ENCODE assay signal across 18 mouse cellular contexts in the genomic region with DNA sequence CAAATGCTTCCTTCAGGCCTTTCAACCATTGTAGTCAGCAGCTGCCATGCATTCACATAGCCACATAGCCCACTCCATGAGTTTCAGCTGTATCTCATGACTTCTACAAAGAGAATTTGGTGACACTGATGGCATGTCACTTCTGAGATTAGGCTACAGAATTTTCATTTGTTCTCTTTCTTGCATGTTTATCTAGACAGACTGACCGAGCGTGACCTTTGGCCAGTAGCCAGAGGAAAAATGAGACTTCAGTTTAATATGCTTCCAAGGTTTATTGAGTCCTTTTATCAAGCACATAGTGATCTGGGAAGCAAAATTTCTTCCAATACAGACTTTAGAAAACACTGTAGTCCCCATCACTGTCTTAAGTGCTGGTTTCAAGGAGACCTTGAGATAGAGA. TPM values are rescaled to one million over a fixed set of nuclear protein-coding genes. Genes with fewer than 3 reads are reported as not detected.
DNase-seq lines count a peak whose midpoint lies in the region; ATAC-seq and TF ChIP-seq lines count a peak whose summit lies in the region.
"Had no signal": no experiment of that assay in that cellular context is flagged by ENCODE, and none has a peak within 500 bp of the region (broad histone marks: within the 10 kb centered on the region; RNA-seq: fewer than 3 reads in every experiment).

No protein-coding gene starts in this region.

- DNase-seq in adrenal gland, postnatal 14 days = peak; percentile 8
- DNase-seq in adrenal gland, adult 18-20 months (ENCODE audit: low spot score in 2 of 2) = no peak
- DNase-seq in lung, postnatal 14 days = peak; percentile 3
- no peak for DNase-seq in lung, adult 2 months
- peak; percentile 41 for DNase-seq in testis, postnatal 10 days (ENCODE audit: low spot score)
- no peak for DNase-seq in midbrain, postnatal 0 days (ENCODE audit: low spot score)
- DNase-seq: cerebellum, adult 11 months; cerebellum, adult 8-10 months; cerebellum, postnatal 14 days; embryo, embryonic 11 days; gastrocnemius, postnatal 36 days; heart, adult 11 months; heart, postnatal 36 days had no signal

- no peaks in the 10 kb centered on the region for H3K4me1 ChIP-seq in lung, adult 2 months (ENCODE audit: control insufficient read depth, insufficient read depth, low read length)
- H3K4me1 ChIP-seq in midbrain, postnatal 0 days (ENCODE audit: insufficient read depth, low read length) = no peaks in the 10 kb centered on the region
- H3K4me1 ChIP-seq: embryonic facial prominence, embryonic 12.5 days; forebrain, embryonic 15.5 days; heart, embryonic 13.5 days; hindbrain, embryonic 15.5 days had no signal

- ATAC-seq in midbrain, postnatal 0 days (ENCODE audit: low FRiP score) = no peak
- ATAC-seq: forebrain, embryonic 15.5 days had no signal

- no peak overlapping the region for H3K27ac ChIP-seq in midbrain, postnatal 0 days (ENCODE audit: low read depth, low read length)
- H3K27ac ChIP-seq: embryonic facial prominence, embryonic 12.5 days; forebrain, embryonic 15.5 days; heart, embryonic 13.5 days; hindbrain, embryonic 15.5 days had no signal

- H3K27me3 ChIP-seq in midbrain, postnatal 0 days (ENCODE audit: insufficient read depth, low read length) = no peaks in the 10 kb centered on the region
- H3K27me3 ChIP-seq: embryonic facial prominence, embryonic 12.5 days; forebrain, embryonic 15.5 days; heart, embryonic 13.5 days; hindbrain, embryonic 15.5 days had no signal

- H3K9ac ChIP-seq in midbrain, postnatal 0 days (replicated peaks; ENCODE audit: low read length, poor library complexity, severe bottlenecking) = no peak overlapping the region
- H3K9ac ChIP-seq: embryonic facial prominence, embryonic 12.5 days; forebrain, embryonic 15.5 days; heart, embryonic 13.5 days; hindbrain, embryonic 15.5 days had no signal

- TF ChIP-seq POLR2A in lung, adult 2 months (IDR thresholded peaks at IDR 0.05; ENCODE audit: borderline replicate concordance, extremely low read depth, low read depth, low read length) = no peak

- no peak for TF ChIP-seq CTCF in lung, adult 2 months (IDR thresholded peaks at IDR 0.05; ENCODE audit: insufficient read depth, low read length)
- TF ChIP-seq CTCF in midbrain, postnatal 0 days (IDR thresholded peaks at IDR 0.05) = no peak

- H3K4me3 ChIP-seq in lung, adult 2 months (replicated peaks; ENCODE audit: extremely low read depth, low read depth, low read length) = no peak overlapping the region
- H3K4me3 ChIP-seq in midbrain, postnatal 0 days (ENCODE audit: low read depth, low read length) = no peak overlapping the region
- H3K4me3 ChIP-seq: embryonic facial prominence, embryonic 12.5 days; forebrain, embryonic 15.5 days; heart, embryonic 13.5 days; hindbrain, embryonic 15.5 days had no signal

- H3K36me3 ChIP-seq in midbrain, postnatal 0 days (ENCODE audit: insufficient read depth, low read length) = no peaks in the 10 kb centered on the region
- H3K36me3 ChIP-seq: embryonic facial prominence, embryonic 12.5 days; forebrain, embryonic 15.5 days; G1E; heart, embryonic 13.5 days; hindbrain, embryonic 15.5 days had no signal

- no peak overlapping the region for H3K4me2 ChIP-seq in midbrain, postnatal 0 days (ENCODE audit: low read depth, low read length, poor library complexity, severe bottlenecking)
- H3K4me2 ChIP-seq: embryonic facial prominence, embryonic 12.5 days; forebrain, embryonic 15.5 days; heart, embryonic 13.5 days; hindbrain, embryonic 15.5 days had no signal

- no peaks in the 10 kb centered on the region for H3K9me3 ChIP-seq in midbrain, postnatal 0 days (ENCODE audit: low read length)
- H3K9me3 ChIP-seq: embryonic facial prominence, embryonic 12.5 days; forebrain, embryonic 15.5 days; G1E; heart, embryonic 13.5 days; hindbrain, embryonic 15.5 days had no signal

- 63% methylated on average over 2 of the region's 2 CpGs for WGBS in lung, adult 2 months
- 90% methylated on average over 2 of the region's 2 CpGs for WGBS in midbrain, postnatal 0 days

RNA-seq across cellular contexts. Expression of gene Rragb, which starts 42.4 kb away (rescaled TPM):
- total RNA-seq in adrenal gland, postnatal 14 days (2021) = 9.0 and 9.5 TPM in 2 replicates
- 10 to 100 TPM; 10.0 to 10.7 TPM for total RNA-seq in adrenal gland, adult 18-20 months (2021)
- 2.4 and 3.5 TPM in 2 replicates for polyA plus RNA-seq in lung, adult 2 months (2012; rRNA removed)
- 76.0 and 78.9 TPM in 2 replicates for total RNA-seq in midbrain, postnatal 0 days (2014; rRNA removed)
- 10.8 and 13.9 TPM in 2 replicates for polyA plus RNA-seq in midbrain, postnatal 0 days (2015; fragmentation: Nextera tagmentation; extraction: Ambion mirVana)
- polyA plus RNA-seq: G1E had no signal

RNA-seq across cellular contexts. Expression of gene Klf8, which starts 55.0 kb away (rescaled TPM):
- total RNA-seq in adrenal gland, postnatal 14 days (2021) = 0.41 and 1.2 TPM in 2 replicates
- under 1 TPM; 0.40 to 0.48 TPM for total RNA-seq in adrenal gland, adult 18-20 months (2021)
- polyA plus RNA-seq in lung, adult 2 months (2012; rRNA removed) = 1.0 and 1.6 TPM in 2 replicates
- total RNA-seq in midbrain, postnatal 0 days (2014; rRNA removed) = 21.0 and 26.2 TPM in 2 replicates
- 4.7 and 5.3 TPM in 2 replicates for polyA plus RNA-seq in midbrain, postnatal 0 days (2015; fragmentation: Nextera tagmentation; extraction: Ambion mirVana)
- polyA plus RNA-seq: G1E had no signal

Comparison
In these comparisons a context has a peak if more than half of its experiments do, and no peak if none do; other contexts are left out.
1. DNase-seq: peak in adrenal gland, postnatal 14 days (single experiment), lung, postnatal 14 days (single experiment) and testis, postnatal 10 days (single experiment); none in adrenal gland, adult 18-20 months (0 of 2), lung, adult 2 months (single experiment) and midbrain, postnatal 0 days (single experiment).